Mouse (Mus musculus) midbrain, embryonic 10.5 days (tissue): ENCODE measurements around the gene Tmco1. TPM values are rescaled to one million over a fixed set of nuclear protein-coding genes. Genes with fewer than 3 reads are reported as not detected.
A peak's percentile ranks its signal among the peaks of the same experiment; 100 is the strongest.

Experiments
- DNase-seq: peaks from one replicate; pipeline ENCODE4 v3.0.0-alpha.2; 2017; ENCODE audit warnings: low spot score
- H3K27ac ChIP-seq: fragments of 300-500 bp; sonication (generic); replicated peaks from 2 replicates; pipeline ENCODE4 v1.5.1; 2016; ENCODE audit warnings: mild to moderate bottlenecking
- H3K27me3 ChIP-seq: fragments of 300-500 bp; sonication (generic); 2 replicates; pipeline ENCODE4 v1.6.1; 2016; ENCODE audit warnings: low read depth, mild to moderate bottlenecking; ENCODE audit not compliant: poor library complexity, severe bottlenecking
- H3K36me3 ChIP-seq: fragments of 300-500 bp; sonication (generic); 2 replicates; pipeline ENCODE4 v1.6.1; 2016; ENCODE audit warnings: mild to moderate bottlenecking, moderate library complexity
- H3K4me1 ChIP-seq: fragments of 300-500 bp; sonication (generic); 2 replicates; pipeline ENCODE4 v1.6.1; 2016
- H3K4me3 ChIP-seq: fragments of 300-500 bp; sonication (generic); 2 replicates; pipeline ENCODE4 v1.5.1; 2016; ENCODE audit warnings: mild to moderate bottlenecking, moderate library complexity
- H3K9me3 ChIP-seq: fragments of 300-500 bp; sonication (generic); replicated peaks from 2 replicates; pipeline ENCODE4 v1.6.1; 2016; ENCODE audit warnings: mild to moderate bottlenecking
- WGBS: fragments of 180-500 bp; shearing (Covaris S2); methylation state at CpG from one replicate; pipeline ENCODE4 v1.1.7; 2016; 5-methylcytosine and 5-hydroxymethylcytosine counted together
- polyA plus RNA-seq: library from polyadenylated mRNA; unstranded; fragments of >200 nt; fragmentation: Nextera tagmentation; extraction: Ambion mirVana; gene quantifications from 2 replicates; pipeline ENCODE4 v1.2.1, GENCODE M21; 2016

The Tmco1 gene
- polyA plus RNA-seq, 1 experiment from 2014 or later: 87.1 TPM

- WGBS: under 1% methylated on average over 55 of the region's 55 CpGs
- DNase-seq: peak; percentile 92
These were observed 41.8 kb downstream of the Tmco1 start, which contains the start of gene Aldh9a1 for GRCm38 (mm10) chr1:167349815-167350596. Aldh9a1 (plus strand) TSS chr1:167349991.

GRCm38 (mm10) chr1:167350597-167351415, 42.6 kb downstream of the Tmco1 start:
- Histone ChIP-seq H3K4me3 (peak overlapping the region; percentile 64), H3K27ac (peak overlapping the region; percentile 84), H3K27me3 (no peaks in the 10 kb centered on the region), H3K36me3 (peaks cover 21% of the 10 kb centered on the region), H3K9me3 (no peaks in the 10 kb centered on the region), H3K4me1 (peaks cover 18% of the 10 kb centered on the region)
- DNase-seq: no peak
- 35% methylated on average over 13 of the region's 13 CpGs for WGBS

More at GRCm38 (mm10) chr1:167349815-167350596, 41.8 kb downstream of the Tmco1 start, which contains the start of gene Aldh9a1:
- H3K27me3 ChIP-seq: no peaks in the 10 kb centered on the region
- no peaks in the 10 kb centered on the region for H3K9me3 ChIP-seq
- H3K27ac ChIP-seq: peak within 1 kb of the TSS; percentile 84
- H3K4me1 ChIP-seq: peaks cover 18% of the 10 kb centered on the region
- H3K4me3 ChIP-seq: peak within 1 kb of the TSS; percentile 64
- H3K36me3 ChIP-seq: peaks cover 13% of the 10 kb centered on the region

- Histone ChIP-seq H3K36me3 (peaks cover 35% of the 10 kb centered on the region), H3K9me3 (no peaks in the 10 kb centered on the region), H3K27me3 (no peaks in the 10 kb centered on the region), H3K27ac (no peak overlapping the region), H3K4me3 (no peak overlapping the region), H3K4me1 (peaks cover 18% of the 10 kb centered on the region)
- WGBS: 92% methylated on average over 14 of the region's 14 CpGs
- no peak for DNase-seq
These were observed 44.2 kb downstream of the Tmco1 start for GRCm38 (mm10) chr1:167352403-167352802.

GRCm38 (mm10) chr1:167357387-167357786, 49.2 kb downstream of the Tmco1 start:
- no peak overlapping the region for H3K27ac ChIP-seq
- WGBS: 93% methylated on average over 9 of the region's 9 CpGs
- no peak for DNase-seq
- no peaks in the 10 kb centered on the region for H3K27me3 ChIP-seq
- H3K9me3 ChIP-seq: no peaks in the 10 kb centered on the region
- H3K4me1 ChIP-seq: no peaks in the 10 kb centered on the region
- H3K4me3 ChIP-seq: no peak overlapping the region
- peaks cover 66% of the 10 kb centered on the region for H3K36me3 ChIP-seq

- H3K27ac ChIP-seq: no peak overlapping the region
- peaks cover 69% of the 10 kb centered on the region for H3K36me3 ChIP-seq
These were observed 50.6 kb downstream of the Tmco1 start for GRCm38 (mm10) chr1:167358731-167359130.

GRCm38 (mm10) chr1:167360268-167360667, 52.1 kb downstream of the Tmco1 start:
- Histone ChIP-seq H3K36me3 (peaks cover 67% of the 10 kb centered on the region), H3K4me3 (no peak overlapping the region), H3K27ac (no peak overlapping the region), H3K9me3 (no peaks in the 10 kb centered on the region), H3K27me3 (no peaks in the 10 kb centered on the region), H3K4me1 (0 out of 2 replicates have a peak, but pooled peaks cover 3% of the 10 kb centered on the region)
- 70% methylated on average over 4 of the region's 4 CpGs for WGBS
- DNase-seq: no peak

More at GRCm38 (mm10) chr1:167358731-167359130, 50.6 kb downstream of the Tmco1 start:
- 93% methylated on average over 9 of the region's 9 CpGs for WGBS
- no peaks in the 10 kb centered on the region for H3K9me3 ChIP-seq
- DNase-seq: no peak
- no peaks in the 10 kb centered on the region for H3K27me3 ChIP-seq
- H3K4me1 ChIP-seq: 0 out of 2 replicates have a peak, but pooled peaks cover 3% of the 10 kb centered on the region
- no peak overlapping the region for H3K4me3 ChIP-seq

GRCm38 (mm10) chr1:167362819-167363218, 54.6 kb downstream of the Tmco1 start:
- 89% methylated on average over 4 of the region's 4 CpGs for WGBS
- no peaks in the 10 kb centered on the region for H3K9me3 ChIP-seq

GRCm38 (mm10) chr1:167363322-167363721, 55.1 kb downstream of the Tmco1 start:
- no peaks in the 10 kb centered on the region for H3K9me3 ChIP-seq
- DNase-seq: no peak
- H3K27ac ChIP-seq: no peak overlapping the region
- no peaks in the 10 kb centered on the region for H3K27me3 ChIP-seq
- no peak overlapping the region for H3K4me3 ChIP-seq
- 79% methylated on average over 5 of the region's 5 CpGs for WGBS
- H3K36me3 ChIP-seq: peaks cover 61% of the 10 kb centered on the region
- H3K4me1 ChIP-seq: 0 out of 2 replicates have a peak, but pooled peaks cover 3% of the 10 kb centered on the region

More at GRCm38 (mm10) chr1:167362819-167363218, 54.6 kb downstream of the Tmco1 start:
- no peak overlapping the region for H3K27ac ChIP-seq
- H3K4me3 ChIP-seq: no peak overlapping the region
- peaks cover 66% of the 10 kb centered on the region for H3K36me3 ChIP-seq
- DNase-seq: no peak
- no peaks in the 10 kb centered on the region for H3K27me3 ChIP-seq
- 0 out of 2 replicates have a peak, but pooled peaks cover 3% of the 10 kb centered on the region for H3K4me1 ChIP-seq

- no peak for DNase-seq
- peaks cover 45% of the 10 kb centered on the region for H3K36me3 ChIP-seq
- no peak overlapping the region for H3K27ac ChIP-seq
- H3K4me3 ChIP-seq: no peak overlapping the region
- no peaks in the 10 kb centered on the region for H3K9me3 ChIP-seq
- H3K4me1 ChIP-seq: 0 out of 2 replicates have a peak, but pooled peaks cover 3% of the 10 kb centered on the region
- WGBS: 91% methylated on average over 7 of the region's 7 CpGs
- H3K27me3 ChIP-seq: no peaks in the 10 kb centered on the region
These were observed 57.6 kb downstream of the Tmco1 start for GRCm38 (mm10) chr1:167365808-167366207.

GRCm38 (mm10) chr1:167366621-167367020, 58.4 kb downstream of the Tmco1 start:
- peaks cover 38% of the 10 kb centered on the region for H3K36me3 ChIP-seq
- DNase-seq: no peak
- H3K4me3 ChIP-seq: no peak overlapping the region
- H3K9me3 ChIP-seq: no peaks in the 10 kb centered on the region
- H3K27me3 ChIP-seq: no peaks in the 10 kb centered on the region
- 0 out of 2 replicates have a peak, but pooled peaks cover 3% of the 10 kb centered on the region for H3K4me1 ChIP-seq
- no peak overlapping the region for H3K27ac ChIP-seq
- 92% methylated on average over 6 of the region's 6 CpGs for WGBS

GRCm38 (mm10) chr1:167368018-167368417, 59.8 kb downstream of the Tmco1 start:
- Histone ChIP-seq H3K27ac (no peak overlapping the region), H3K4me1 (0 out of 2 replicates have a peak, but pooled peaks cover 3% of the 10 kb centered on the region), H3K9me3 (no peaks in the 10 kb centered on the region), H3K27me3 (no peaks in the 10 kb centered on the region; the same call in 1 of the 2 replicates), H3K36me3 (peaks cover 34% of the 10 kb centered on the region), H3K4me3 (no peak overlapping the region)
- DNase-seq: no peak
- WGBS: 85% methylated on average over 4 of the region's 4 CpGs

GRCm38 (mm10) chr1:167368513-167368912, 60.3 kb downstream of the Tmco1 start:
- H3K9me3 ChIP-seq: no peaks in the 10 kb centered on the region
- H3K36me3 ChIP-seq: peaks cover 31% of the 10 kb centered on the region
- H3K27me3 ChIP-seq: peaks cover 1% of the 10 kb centered on the region; the same call in 1 of the 2 replicates
- H3K4me3 ChIP-seq: no peak overlapping the region
- no peak for DNase-seq
- no peak overlapping the region for H3K27ac ChIP-seq
- H3K4me1 ChIP-seq: no peaks in the 10 kb centered on the region
- WGBS: 90% methylated on average over 7 of the region's 7 CpGs
